Mouse (Mus musculus): Measurements from ENCODE around the gene Ccdc85b.
A peak's percentile ranks its signal among the peaks of the same experiment; 100 is the strongest.
"Not testable (repeated sequence)": the region's sequence is repeated elsewhere in the genome, so short reads cannot be mapped to it uniquely, and the experiment has no call there.

The Ccdc85b gene

GRCm38 (mm10) chr19:5457746-5458442, at the start of gene Ccdc85b:
Gene Ccdc85b, minus strand, starts transcription at chr19:5457894.
- peak; percentile 50 for DNase-seq

- DNase-seq = no peak
Observed at GRCm38 (mm10) chr19:5503687-5504086, 46.0 kb upstream of the Ccdc85b start, which contains the start of gene 1700020D05Rik. Gene 1700020D05Rik, minus strand, starts transcription at chr19:5503787.

- no peak for DNase-seq
Observed at GRCm38 (mm10) chr19:5500330-5500875, 42.7 kb upstream of the Ccdc85b start.

- no peak for DNase-seq
Observed at GRCm38 (mm10) chr19:5496052-5496370, 38.3 kb upstream of the Ccdc85b start.

- DNase-seq = no peak
Observed at GRCm38 (mm10) chr19:5495353-5496051, 37.8 kb upstream of the Ccdc85b start.

GRCm38 (mm10) chr19:5494314-5494713, 36.6 kb upstream of the Ccdc85b start:
- DNase-seq = no peak

- DNase-seq = not testable (repeated sequence)
Observed at GRCm38 (mm10) chr19:5493301-5493721, 35.6 kb upstream of the Ccdc85b start.

GRCm38 (mm10) chr19:5492641-5493040, 34.9 kb upstream of the Ccdc85b start:
- DNase-seq = no peak

GRCm38 (mm10) chr19:5490898-5491708, 33.4 kb upstream of the Ccdc85b start:
- DNase-seq = peak; percentile 83

- DNase-seq = peak; percentile 94
Observed at GRCm38 (mm10) chr19:5490313-5490897, 32.7 kb upstream of the Ccdc85b start, which contains the start of gene Cfl1. Gene Cfl1, plus strand, starts transcription at chr19:5490455.

GRCm38 (mm10) chr19:5489721-5490120, 32.0 kb upstream of the Ccdc85b start:
- not testable (repeated sequence) for DNase-seq

GRCm38 (mm10) chr19:5488878-5489571, 31.3 kb upstream of the Ccdc85b start:
- DNase-seq = peak; percentile 98

- DNase-seq = peak; percentile 99
Observed at GRCm38 (mm10) chr19:5487768-5488550, 30.3 kb upstream of the Ccdc85b start, which contains the start of gene Mus81. Gene Mus81, minus strand, starts transcription at chr19:5488402.

- DNase-seq = no peak
Observed at GRCm38 (mm10) chr19:5486771-5487170, 29.1 kb upstream of the Ccdc85b start.

GRCm38 (mm10) chr19:5486286-5486685, 28.6 kb upstream of the Ccdc85b start:
- DNase-seq = peak; percentile 56

GRCm38 (mm10) chr19:5485821-5486220, 28.1 kb upstream of the Ccdc85b start:
- no peak for DNase-seq

GRCm38 (mm10) chr19:5485371-5485770, 27.7 kb upstream of the Ccdc85b start:
- no peak for DNase-seq

- DNase-seq = no peak
Observed at GRCm38 (mm10) chr19:5484496-5484895, 26.8 kb upstream of the Ccdc85b start.

GRCm38 (mm10) chr19:5483386-5484359, 26.0 kb upstream of the Ccdc85b start:
- DNase-seq = no peak

GRCm38 (mm10) chr19:5481398-5481797, 23.7 kb upstream of the Ccdc85b start:
- DNase-seq = no peak
